Mouse (Mus musculus) ES-E14 (cell line): ENCODE measurements around the gene Chrne.

Experiments used
- CHD2 ChIP-seq: IDR thresholded peaks from 2 replicates; pipeline ENCODE4 v1.6.1; 2014; ENCODE audit warnings: mild to moderate bottlenecking, low read depth, low read length, inconsistent platforms
- HCFC1 ChIP-seq: IDR thresholded peaks from 2 replicates; pipeline ENCODE4 v1.6.1; 2012; ENCODE audit warnings: low read length, inconsistent platforms, borderline replicate concordance; ENCODE audit not compliant: insufficient read depth
- MAFK ChIP-seq: IDR thresholded peaks from 2 replicates; pipeline ENCODE4 v1.6.1; 2014; ENCODE audit warnings: mild to moderate bottlenecking, low read depth, low read length, inconsistent platforms; ENCODE audit not compliant: insufficient read depth
- ZC3H11A ChIP-seq: IDR thresholded peaks from 2 replicates; pipeline ENCODE4 v1.6.1; 2012; ENCODE audit warnings: low read depth, mild to moderate bottlenecking, inconsistent platforms, low read length, borderline replicate concordance
- ZNF384 ChIP-seq: IDR thresholded peaks from 2 replicates; pipeline ENCODE4 v1.6.1; 2012; ENCODE audit warnings: low read depth, low read length, inconsistent platforms

- TF ChIP-seq ZNF384 (no peak), ZC3H11A (no peak), MAFK (no peak), HCFC1 (no peak), CHD2 (no peak)
Measured at GRCm38 (mm10) chr11:70648512-70648911, 29.5 kb upstream of the Chrne start.
